Mouse (Mus musculus): ENCODE measurements around the gene Ubtf. TPM values are rescaled to one million over a fixed set of nuclear protein-coding genes. Genes with fewer than 3 reads are reported as not detected.

Ubtf gene
- polyA plus RNA-seq, 1 experiment from 2014 or later: 87.0 TPM

DNA sequence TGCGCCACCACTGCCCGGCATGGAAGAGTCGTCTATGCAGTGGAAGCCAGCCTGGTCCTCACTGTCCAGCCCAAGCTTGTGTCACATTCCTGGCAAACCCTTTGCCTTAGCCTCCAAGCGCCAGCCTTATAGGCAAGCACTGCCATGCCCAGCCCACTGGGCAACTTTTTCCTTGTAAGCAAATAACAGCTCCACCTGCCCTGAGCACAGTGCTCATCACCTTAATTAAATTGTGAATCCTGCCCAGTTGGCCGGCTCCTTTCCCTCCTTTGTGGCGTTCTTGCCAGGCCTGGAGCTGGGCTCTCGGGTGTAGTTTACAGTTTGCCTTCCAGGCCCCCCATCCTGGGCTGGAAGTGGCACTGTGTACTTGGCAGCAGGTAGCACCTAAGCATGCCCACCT lies 56.3 kb downstream of the Ubtf start:
- Histone ChIP-seq H3K4me3 (ENCODE audit: low read depth, low read length) (no peak overlapping the region), H3K4me2 (ENCODE audit: low read depth, severe bottlenecking) (no peak overlapping the region), H3K9me3 (ENCODE audit: control insufficient read depth, low read length) (no peaks in the 10 kb centered on the region), H3K36me3 (ENCODE audit: control insufficient read depth, insufficient read depth, low read length) (peaks cover 20% of the 10 kb centered on the region), H3K27me3 (ENCODE audit: control insufficient read depth, insufficient read depth, low read length) (no peaks in the 10 kb centered on the region), H3K9ac (ENCODE audit: low read length) (no peak overlapping the region), H3K27ac (replicated peaks; ENCODE audit: low read depth, low read length) (no peak overlapping the region), H3K4me1 (ENCODE audit: control insufficient read depth, insufficient read depth, low read length) (no peaks in the 10 kb centered on the region)
- 95% methylated on average over 7 of the region's 7 CpGs for WGBS
- DNase-seq (ENCODE audit: low spot score): no peak
- ATAC-seq (ENCODE audit: insufficient number of reproducible peaks, low FRiP score, low TSS enrichment, low read depth): no peak

DNA sequence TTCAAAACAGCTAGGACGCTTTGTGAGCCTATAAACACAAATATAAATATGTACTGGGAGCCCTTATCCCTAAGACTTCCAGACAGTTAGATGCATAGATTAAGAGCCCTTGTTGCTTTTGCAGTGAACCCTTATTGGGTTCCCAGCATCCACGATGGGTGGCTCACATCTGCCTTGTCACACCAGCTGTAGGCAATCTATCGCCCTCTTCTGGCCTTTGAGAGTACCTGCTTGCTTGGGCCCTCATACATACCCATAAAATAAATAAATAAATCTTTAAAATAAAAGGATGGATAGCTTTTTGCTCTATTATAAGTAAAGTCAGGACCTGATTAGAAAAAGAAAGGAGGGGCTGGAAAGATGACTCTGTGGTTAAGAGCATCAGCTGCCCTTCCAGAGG lies 61.0 kb downstream of the Ubtf start:
- no peaks in the 10 kb centered on the region for H3K27me3 ChIP-seq (ENCODE audit: control insufficient read depth, insufficient read depth, low read length)
- DNase-seq (ENCODE audit: low spot score) (no peak), ATAC-seq (ENCODE audit: insufficient number of reproducible peaks, low FRiP score, low TSS enrichment, low read depth) (no peak)
- 90% methylated on average over 3 of the region's 3 CpGs for WGBS
- H3K4me1 ChIP-seq (ENCODE audit: control insufficient read depth, insufficient read depth, low read length): peaks cover 3% of the 10 kb centered on the region; the same call in 1 of the 2 replicates
- no peak overlapping the region for H3K4me2 ChIP-seq (ENCODE audit: low read depth, severe bottlenecking)
- peaks cover 21% of the 10 kb centered on the region for H3K36me3 ChIP-seq (ENCODE audit: control insufficient read depth, insufficient read depth, low read length)
- H3K9me3 ChIP-seq (ENCODE audit: control insufficient read depth, low read length): no peaks in the 10 kb centered on the region
- H3K4me3 ChIP-seq (ENCODE audit: low read depth, low read length): no peak overlapping the region
- H3K9ac ChIP-seq (ENCODE audit: low read length): no peak overlapping the region
- H3K27ac ChIP-seq (replicated peaks; ENCODE audit: low read depth, low read length): no peak overlapping the region

- H3K9me3 ChIP-seq (ENCODE audit: control insufficient read depth, low read length): no peaks in the 10 kb centered on the region
- H3K4me1 ChIP-seq (ENCODE audit: control insufficient read depth, insufficient read depth, low read length): peaks cover 3% of the 10 kb centered on the region; the same call in 1 of the 2 replicates
- peaks cover 21% of the 10 kb centered on the region for H3K36me3 ChIP-seq (ENCODE audit: control insufficient read depth, insufficient read depth, low read length)
- no peak for DNase-seq (ENCODE audit: low spot score)
- no peak overlapping the region for H3K4me2 ChIP-seq (ENCODE audit: low read depth, severe bottlenecking)
- no peak overlapping the region for H3K4me3 ChIP-seq (ENCODE audit: low read depth, low read length)
- H3K9ac ChIP-seq (ENCODE audit: low read length): no peak overlapping the region
- H3K27ac ChIP-seq (replicated peaks; ENCODE audit: low read depth, low read length): no peak overlapping the region
- H3K27me3 ChIP-seq (ENCODE audit: control insufficient read depth, insufficient read depth, low read length): no peaks in the 10 kb centered on the region
- ATAC-seq (ENCODE audit: insufficient number of reproducible peaks, low FRiP score, low TSS enrichment, low read depth): no peak
- WGBS: 85% methylated on average over 6 of the region's 6 CpGs
Measured at GRCm38 (mm10) chr11:102258095-102258494, 61.4 kb downstream of the Ubtf start.

- Histone ChIP-seq H3K27ac (replicated peaks; ENCODE audit: low read depth, low read length) (no peak overlapping the region), H3K4me1 (ENCODE audit: control insufficient read depth, insufficient read depth, low read length) (peaks cover 3% of the 10 kb centered on the region; the same call in 1 of the 2 replicates), H3K4me2 (ENCODE audit: low read depth, severe bottlenecking) (no peak overlapping the region), H3K36me3 (ENCODE audit: control insufficient read depth, insufficient read depth, low read length) (peaks cover 21% of the 10 kb centered on the region), H3K4me3 (ENCODE audit: low read depth, low read length) (no peak overlapping the region), H3K9me3 (ENCODE audit: control insufficient read depth, low read length) (no peaks in the 10 kb centered on the region), H3K9ac (ENCODE audit: low read length) (no peak overlapping the region), H3K27me3 (ENCODE audit: control insufficient read depth, insufficient read depth, low read length) (no peaks in the 10 kb centered on the region)
- 36% methylated on average over 9 of the region's 9 CpGs for WGBS
- peak; percentile 67 for DNase-seq (ENCODE audit: low spot score)
- no peak for ATAC-seq (ENCODE audit: insufficient number of reproducible peaks, low FRiP score, low TSS enrichment, low read depth)
Measured at GRCm38 (mm10) chr11:102257514-102257913, 62.0 kb downstream of the Ubtf start.

Other genes with a start within 250 kb of the Ubtf start
- gene Mpp2, start 231.2 kb downstream of the Ubtf start, polyA plus RNA-seq (2014; fragmentation: Nextera tagmentation; extraction: Ambion mirVana): 9.1 and 10.7 TPM in 2 replicates
- gene Ppy, start 218.4 kb downstream of the Ubtf start, polyA plus RNA-seq (2014; fragmentation: Nextera tagmentation; extraction: Ambion mirVana): not detected in 2 replicates
- not detected in 2 replicates for gene Pyy, start 211.9 kb downstream of the Ubtf start, polyA plus RNA-seq (2014; fragmentation: Nextera tagmentation; extraction: Ambion mirVana)
- 0.08 and 0.13 TPM in 2 replicates for gene Nags, start 174.2 kb downstream of the Ubtf start, polyA plus RNA-seq (2014; fragmentation: Nextera tagmentation; extraction: Ambion mirVana)
- gene Tmem101, start 163.3 kb downstream of the Ubtf start, polyA plus RNA-seq (2014; fragmentation: Nextera tagmentation; extraction: Ambion mirVana): 39.3 and 41.2 TPM in 2 replicates
- gene Lsm12, start 134.4 kb downstream of the Ubtf start, polyA plus RNA-seq (2014; fragmentation: Nextera tagmentation; extraction: Ambion mirVana): 74.5 and 88.5 TPM in 2 replicates
- gene G6pc3, start 130.1 kb downstream of the Ubtf start, polyA plus RNA-seq (2014; fragmentation: Nextera tagmentation; extraction: Ambion mirVana): 39.8 and 41.9 TPM in 2 replicates
- gene Hdac5, start 89.6 kb downstream of the Ubtf start, polyA plus RNA-seq (2014; fragmentation: Nextera tagmentation; extraction: Ambion mirVana): 21.3 and 24.0 TPM in 2 replicates
- 26.9 and 27.8 TPM in 2 replicates for gene BC030867, start 70.9 kb downstream of the Ubtf start, polyA plus RNA-seq (2014; fragmentation: Nextera tagmentation; extraction: Ambion mirVana)
- gene Asb16, start 51.0 kb downstream of the Ubtf start, polyA plus RNA-seq (2014; fragmentation: Nextera tagmentation; extraction: Ambion mirVana): 0.13 and 0.33 TPM in 2 replicates
- gene Tmub2, start 34.8 kb downstream of the Ubtf start, polyA plus RNA-seq (2014; fragmentation: Nextera tagmentation; extraction: Ambion mirVana): 46.7 and 51.5 TPM in 2 replicates
- 20.0 and 22.1 TPM in 2 replicates for gene Atxn7l3, start 23.1 kb downstream of the Ubtf start, polyA plus RNA-seq (2014; fragmentation: Nextera tagmentation; extraction: Ambion mirVana)
- gene Slc4a1, start 46.5 kb upstream of the Ubtf start, polyA plus RNA-seq (2014; fragmentation: Nextera tagmentation; extraction: Ambion mirVana): 20.4 and 24.6 TPM in 2 replicates
- 0.57 and 1.0 TPM in 2 replicates for gene Rundc3a, start 73.7 kb upstream of the Ubtf start, polyA plus RNA-seq (2014; fragmentation: Nextera tagmentation; extraction: Ambion mirVana)
- 166 and 180 TPM in 2 replicates for gene Slc25a39, start 88.2 kb upstream of the Ubtf start, polyA plus RNA-seq (2014; fragmentation: Nextera tagmentation; extraction: Ambion mirVana)
- 58.8 and 60.5 TPM in 2 replicates for gene Grn, start 110.6 kb upstream of the Ubtf start, polyA plus RNA-seq (2014; fragmentation: Nextera tagmentation; extraction: Ambion mirVana)
- 5.5 and 7.9 TPM in 2 replicates for gene Fam171a2, start 127.9 kb upstream of the Ubtf start, polyA plus RNA-seq (2014; fragmentation: Nextera tagmentation; extraction: Ambion mirVana)
- 3.4 and 4.4 TPM in 2 replicates for gene Itga2b, start 150.4 kb upstream of the Ubtf start, polyA plus RNA-seq (2014; fragmentation: Nextera tagmentation; extraction: Ambion mirVana)
- gene Gpatch8, start 236.7 kb upstream of the Ubtf start, polyA plus RNA-seq (2014; fragmentation: Nextera tagmentation; extraction: Ambion mirVana): 52.9 and 55.0 TPM in 2 replicates